Mouse (Mus musculus) heart, adult 2 months (tissue): Measurements from ENCODE around the gene Rps6ka2. TPM values are rescaled to one million over a fixed set of nuclear protein-coding genes. Genes with fewer than 3 reads are reported as not detected.

ENCODE experiments used
- DNase-seq, 2 experiments: peaks; one replicate each; pipeline ENCODE4 v3.0.0; 2021
- H3K27ac ChIP-seq: fragments of 200-600 bp; 2 replicates; pipeline ENCODE4 v1.8.1; 2022
- H3K27me3 ChIP-seq: fragments of 200-500 bp; 2 replicates; pipeline ENCODE4 v1.6.1; 2012; ENCODE audit warnings: mild to moderate bottlenecking, low read length, inconsistent platforms, mixed read lengths; ENCODE audit not compliant: control insufficient read depth, insufficient read depth
- H3K36me3 ChIP-seq: fragments of 200-500 bp; 2 replicates; pipeline ENCODE4 v1.6.1; 2012; ENCODE audit warnings: low read length, inconsistent platforms; ENCODE audit not compliant: control insufficient read depth, insufficient read depth
- H3K4me1 ChIP-seq: fragments of 200-500 bp; 2 replicates; pipeline ENCODE4 v1.6.1; 2011; ENCODE audit warnings: low read length; ENCODE audit not compliant: control insufficient read depth, insufficient read depth
- H3K4me3 ChIP-seq: fragments of 200-600 bp; 2 replicates; pipeline ENCODE4 v1.8.1; 2022
- H3K79me2 ChIP-seq: fragments of 200-500 bp; replicated peaks from 2 replicates; pipeline ENCODE4 v1.6.1; 2012; ENCODE audit warnings: mild to moderate bottlenecking, inconsistent platforms, low read length, moderate library complexity, mixed read lengths; ENCODE audit not compliant: control insufficient read depth, insufficient read depth
- H3K9ac ChIP-seq: fragments of 200-500 bp; 2 replicates; pipeline ENCODE4 v1.6.1; 2012; ENCODE audit warnings: low read depth, mild to moderate bottlenecking, control low read depth, inconsistent platforms, low read length, mixed read lengths
- CTCF ChIP-seq: fragments of 200-600 bp; IDR thresholded peaks from 2 replicates; pipeline ENCODE4 v1.8.1; 2022; ENCODE audit warnings: antibody characterized with exemption, mild to moderate bottlenecking, moderate library complexity
- EP300 ChIP-seq: fragments of 200-500 bp; IDR thresholded peaks from 2 replicates; pipeline ENCODE4 v1.6.1; 2011; ENCODE audit warnings: low read depth, low read length, control low read depth; ENCODE audit not compliant: insufficient read depth
- POLR2A ChIP-seq: fragments of 200-500 bp; IDR thresholded peaks from 2 replicates; pipeline ENCODE4 v1.6.1; 2011; ENCODE audit warnings: mild to moderate bottlenecking, low read depth, low read length, control low read depth; ENCODE audit not compliant: insufficient read depth
- WGBS: fragments of 180-500 bp; shearing (Covaris S2); methylation state at CpG from one replicate; pipeline ENCODE4 v1.1.7; 2018; 5-methylcytosine and 5-hydroxymethylcytosine counted together
- intact Hi-C: fragments of 180-260 bp; cut with DNase I; formaldehyde crosslinking; loops from one replicate; pipeline ENCODE4 v1.15.1; 2025
- polyA plus RNA-seq: library from polyadenylated mRNA; depleted of rRNA; stranded (reverse); fragments of >200 nt; gene quantifications from 2 replicates; pipeline ENCODE4 v1.2.3, GENCODE M21; 2012
- total RNA-seq, 2 experiments: library from RNA; stranded (reverse); gene quantifications; 2 replicates each; pipeline ENCODE4 v1.2.3; 2021

Rps6ka2 gene
- total and polyA plus RNA-seq, 3 experiments = 26.4 to 33.7 (median 33.6) TPM

DNA sequence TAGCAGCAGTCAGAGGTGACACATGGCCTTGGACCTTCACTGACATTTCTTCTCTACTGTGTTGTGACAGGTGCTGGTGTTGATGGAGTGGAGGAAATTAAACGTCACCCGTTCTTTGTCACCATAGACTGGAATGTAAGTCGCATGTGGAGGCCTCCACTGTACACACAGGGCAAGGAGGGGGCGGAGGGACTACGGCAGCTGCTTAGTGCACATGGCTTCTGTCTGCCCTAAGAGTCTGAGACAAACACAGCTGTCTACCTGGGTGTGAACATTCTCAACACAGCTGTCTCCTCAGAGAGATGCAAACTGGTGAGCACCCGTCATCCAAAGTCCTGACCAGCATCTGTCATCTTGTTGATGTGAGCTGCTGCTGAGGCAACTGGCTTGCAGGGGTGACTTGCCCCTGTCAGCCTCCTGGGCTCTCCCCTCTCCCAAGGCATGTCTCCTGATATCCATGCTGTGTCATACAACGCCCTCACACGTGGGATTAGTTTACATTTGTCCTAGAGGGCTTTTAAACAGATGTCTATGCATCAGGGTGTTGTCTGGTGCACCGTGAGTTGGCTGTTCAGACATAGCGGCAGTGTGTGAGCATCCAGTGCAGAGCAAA is 101.7 kb downstream of the Rps6ka2 start:
- no peak for DNase-seq
- H3K4me3 ChIP-seq = no peak overlapping the region
- intact Hi-C loops = no loop called here
- no peak overlapping the region for H3K9ac ChIP-seq
- 72% methylated on average over 10 of the region's 10 CpGs for WGBS
- H3K27me3 ChIP-seq = no peaks in the 10 kb centered on the region
- no peaks in the 10 kb centered on the region for H3K36me3 ChIP-seq
- H3K4me1 ChIP-seq = peaks cover 17% of the 10 kb centered on the region
- TF ChIP-seq CTCF = no peak
- TF ChIP-seq POLR2A = no peak
- TF ChIP-seq EP300 = no peak
- no peak overlapping the region for H3K27ac ChIP-seq
- H3K79me2 ChIP-seq = no peaks in the 10 kb centered on the region

DNA sequence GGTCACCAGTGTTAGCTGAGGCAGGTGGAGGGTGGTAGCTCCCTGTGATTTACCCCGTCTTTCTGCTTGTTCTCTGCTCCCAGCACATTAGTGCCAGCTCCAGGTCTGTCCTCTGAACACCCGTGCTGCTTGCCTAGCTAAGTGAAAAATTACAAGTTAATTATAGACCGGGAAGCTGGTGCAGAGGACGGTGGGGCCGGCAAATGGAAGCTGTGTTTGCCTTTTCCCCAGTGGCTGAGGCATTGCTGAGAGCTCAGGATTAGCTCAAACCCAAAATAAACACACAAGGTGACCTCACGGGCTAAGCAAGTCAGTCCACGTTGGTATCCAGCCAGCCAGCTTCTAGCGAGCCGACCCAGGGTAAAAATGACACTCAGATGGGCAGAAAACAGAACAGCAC is 103.1 kb downstream of the Rps6ka2 start:
- no peaks in the 10 kb centered on the region for H3K27me3 ChIP-seq
- TF ChIP-seq CTCF (no peak), EP300 (no peak), POLR2A (peak; percentile 58; the same call in 1 of the 2 replicates)
- H3K4me3 ChIP-seq = no peak overlapping the region
- peak; percentile 53 to 76 for DNase-seq
- intact Hi-C loops = no loop called here
- H3K79me2 ChIP-seq = no peaks in the 10 kb centered on the region
- H3K36me3 ChIP-seq = no peaks in the 10 kb centered on the region
- H3K9ac ChIP-seq = peak overlapping the region; percentile 49
- H3K27ac ChIP-seq = peak overlapping the region; percentile 90
- WGBS = 16% methylated on average over 9 of the region's 9 CpGs
- H3K4me1 ChIP-seq = peaks cover 17% of the 10 kb centered on the region

DNA sequence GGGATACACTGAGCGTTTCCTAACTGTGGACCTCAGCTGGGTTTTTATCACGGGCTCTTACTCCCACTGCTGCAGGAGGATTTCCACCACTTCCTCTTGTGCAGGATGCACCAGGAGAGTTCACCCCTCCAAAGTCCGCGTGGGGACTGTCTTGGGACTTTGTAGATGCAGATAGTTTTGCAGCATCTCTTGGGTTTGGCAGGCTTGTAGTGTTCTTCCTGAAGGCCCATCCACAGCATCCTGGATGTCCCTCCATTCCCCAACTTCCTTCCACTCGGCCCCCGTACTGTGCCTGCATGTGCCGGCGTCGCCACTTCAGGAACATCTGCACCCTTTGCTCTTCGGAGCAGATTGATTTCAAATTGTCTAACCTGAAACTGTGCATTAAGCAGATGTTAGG is 103.9 kb downstream of the Rps6ka2 start:
- Histone ChIP-seq H3K4me1 (peaks cover 17% of the 10 kb centered on the region), H3K27ac (peak overlapping the region; percentile 90), H3K27me3 (no peaks in the 10 kb centered on the region), H3K36me3 (no peaks in the 10 kb centered on the region), H3K9ac (no peak overlapping the region), H3K4me3 (no peak overlapping the region), H3K79me2 (no peaks in the 10 kb centered on the region)
- TF ChIP-seq CTCF (no peak), POLR2A (no peak), EP300 (no peak)
- no peak for DNase-seq
- intact Hi-C loops = no loop called here
- WGBS = 38% methylated on average over 10 of the region's 10 CpGs

GRCm38 (mm10) chr17:7278702-7279242 is 108.9 kb downstream of the Rps6ka2 start:
- H3K27me3 ChIP-seq = no peaks in the 10 kb centered on the region
- intact Hi-C loops = no loop called here
- DNase-seq = no peak
- no peak overlapping the region for H3K9ac ChIP-seq
- H3K27ac ChIP-seq = no peak overlapping the region
- 84% methylated on average over 15 of the region's 15 CpGs for WGBS
- H3K36me3 ChIP-seq = no peaks in the 10 kb centered on the region
- no peak overlapping the region for H3K4me3 ChIP-seq
- H3K4me1 ChIP-seq = peaks cover 2% of the 10 kb centered on the region
- no peak for TF ChIP-seq EP300
- no peak for TF ChIP-seq POLR2A
- no peak for TF ChIP-seq CTCF
- no peaks in the 10 kb centered on the region for H3K79me2 ChIP-seq

GRCm38 (mm10) chr17:7279251-7279650 is 109.3 kb downstream of the Rps6ka2 start:
- Histone ChIP-seq H3K4me3 (no peak overlapping the region), H3K36me3 (no peaks in the 10 kb centered on the region), H3K79me2 (no peaks in the 10 kb centered on the region), H3K9ac (no peak overlapping the region), H3K27me3 (no peaks in the 10 kb centered on the region), H3K27ac (no peak overlapping the region), H3K4me1 (peaks cover 2% of the 10 kb centered on the region)
- TF ChIP-seq POLR2A = no peak
- TF ChIP-seq CTCF = no peak
- no peak for TF ChIP-seq EP300
- 97% methylated on average over 9 of the region's 9 CpGs for WGBS
- no peak for DNase-seq
- intact Hi-C loops = no loop called here

DNA sequence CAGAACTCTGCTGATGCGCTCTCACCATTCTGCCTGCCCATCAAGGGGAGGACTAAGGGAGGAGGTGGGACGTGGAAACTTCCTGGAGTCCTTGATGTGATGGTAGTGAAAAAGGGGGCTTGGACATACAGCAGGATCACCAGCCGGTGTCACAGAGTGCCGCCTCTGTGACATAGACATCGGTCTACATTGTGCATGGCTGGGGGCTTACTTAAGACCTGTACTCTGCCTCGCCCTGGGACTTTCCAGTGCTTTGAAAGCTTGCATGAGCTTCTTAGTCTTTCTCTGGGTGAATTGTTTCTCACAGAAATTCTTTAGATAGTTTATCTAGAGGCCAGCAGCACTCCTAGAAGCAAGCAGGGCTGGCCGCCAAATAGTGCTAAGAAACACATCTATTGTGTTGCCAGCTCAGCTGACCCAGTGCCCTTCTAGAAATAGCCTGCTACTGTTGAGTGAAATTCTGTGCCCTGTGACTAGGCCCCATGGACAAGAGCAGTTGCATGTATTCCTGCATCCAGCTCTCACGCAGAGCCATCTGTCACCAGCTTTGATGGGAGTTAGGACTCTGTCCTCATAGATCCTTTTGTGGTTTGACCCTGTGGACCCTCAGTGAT is 114.5 kb downstream of the Rps6ka2 start:
- intact Hi-C loops = no loop called here
- TF ChIP-seq CTCF = no peak
- TF ChIP-seq EP300 = 0 out of 2 replicates have a peak, but pooled peaks have one; percentile 74
- Histone ChIP-seq H3K4me1 (peaks cover 11% of the 10 kb centered on the region), H3K27me3 (no peaks in the 10 kb centered on the region), H3K36me3 (no peaks in the 10 kb centered on the region), H3K27ac (peak overlapping the region; percentile 74), H3K4me3 (no peak overlapping the region), H3K79me2 (no peaks in the 10 kb centered on the region), H3K9ac (no peak overlapping the region)
- DNase-seq = peak; percentile 58 to 79
- 42% methylated on average over 8 of the region's 8 CpGs for WGBS
